Mouse (Mus musculus) left cerebral cortex, postnatal 25 days (tissue): ENCODE data around the gene Gm36210. TPM values are rescaled to one million over a fixed set of nuclear protein-coding genes. Genes with fewer than 3 reads are reported as not detected.
A peak's percentile ranks its signal among the peaks of the same experiment; 100 is the strongest.

Experiments used
- DNase-seq, 2 experiments: peaks; one replicate each; pipeline ENCODE4 v3.0.0; 2022; ENCODE audit warnings: low spot score in 2 of 2, mixed read lengths in 1 of 2
- intact Hi-C: fragments of 180-260 bp; cut with DNase I; formaldehyde crosslinking; loops from one replicate; pipeline ENCODE4 v1.15.1; 2025
- total RNA-seq, 2 experiments: library from RNA; stranded (reverse); gene quantifications; 2 replicates each; pipeline ENCODE4 v1.2.3; 2021

Gm36210 gene
- total RNA-seq: under 1 TPM in 1 of 2 experiments, not detected in 1; 0.25 TPM

DNA sequence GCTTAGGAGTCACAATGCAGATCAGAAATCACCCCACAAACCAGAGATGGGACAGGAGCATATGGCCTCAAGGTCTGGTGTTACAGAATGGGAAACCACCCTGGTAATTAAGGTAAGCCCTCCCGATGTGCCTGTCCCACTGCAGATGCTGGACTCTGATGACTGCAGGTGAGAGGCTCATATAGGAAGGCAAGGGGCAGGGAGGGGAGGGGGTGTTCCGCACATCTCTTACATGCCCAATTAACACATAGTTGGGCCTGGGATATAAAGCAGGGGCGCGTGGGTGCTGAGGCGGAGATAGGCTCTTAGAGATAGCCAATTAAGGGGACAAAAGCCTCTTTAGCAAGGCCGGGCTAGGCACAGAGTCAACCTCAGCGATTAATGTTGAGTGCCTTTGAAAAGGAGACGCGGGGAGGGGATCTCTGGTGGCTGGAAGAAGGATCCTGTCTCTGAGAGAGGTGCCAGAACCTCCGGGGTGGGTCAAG, at the start of gene Gm36210:
Gm36210 (minus strand) TSS at position 51 of the 485 bp plus-strand sequence.
- intact Hi-C loops: no loop called here
- no peak for DNase-seq

DNA sequence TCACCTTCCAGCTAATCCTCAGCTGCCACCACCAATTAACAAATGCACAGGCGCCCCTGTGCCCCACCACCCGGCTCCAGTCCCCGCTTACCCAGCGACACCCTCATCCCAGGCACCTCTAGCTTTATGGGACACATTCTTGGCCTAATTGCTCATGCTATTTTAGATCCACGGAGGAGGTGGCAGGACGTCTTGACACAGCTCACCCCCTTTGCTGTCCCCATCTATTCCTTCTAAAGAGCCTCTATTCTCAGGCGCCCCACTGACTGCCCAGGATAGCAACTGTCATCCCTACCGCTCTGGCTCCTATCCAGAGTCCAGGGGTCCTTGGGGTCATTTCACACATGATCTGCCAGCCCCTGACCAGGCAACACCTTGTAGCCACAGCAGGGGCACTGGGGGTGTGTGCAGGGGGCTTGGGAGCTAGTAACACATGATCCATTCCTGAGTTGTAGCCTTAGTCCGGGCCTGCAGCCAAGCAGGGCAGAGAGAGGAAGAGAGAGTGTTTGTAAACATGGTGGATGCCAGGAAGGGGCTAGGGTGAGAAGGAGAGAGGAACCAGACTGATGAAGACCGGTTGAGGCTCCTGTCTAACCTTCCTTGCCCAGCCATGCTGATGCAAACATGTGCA, 47.6 kb upstream of the Gm36210 start:
- intact Hi-C loops: no loop called here
- no peak for DNase-seq

DNA sequence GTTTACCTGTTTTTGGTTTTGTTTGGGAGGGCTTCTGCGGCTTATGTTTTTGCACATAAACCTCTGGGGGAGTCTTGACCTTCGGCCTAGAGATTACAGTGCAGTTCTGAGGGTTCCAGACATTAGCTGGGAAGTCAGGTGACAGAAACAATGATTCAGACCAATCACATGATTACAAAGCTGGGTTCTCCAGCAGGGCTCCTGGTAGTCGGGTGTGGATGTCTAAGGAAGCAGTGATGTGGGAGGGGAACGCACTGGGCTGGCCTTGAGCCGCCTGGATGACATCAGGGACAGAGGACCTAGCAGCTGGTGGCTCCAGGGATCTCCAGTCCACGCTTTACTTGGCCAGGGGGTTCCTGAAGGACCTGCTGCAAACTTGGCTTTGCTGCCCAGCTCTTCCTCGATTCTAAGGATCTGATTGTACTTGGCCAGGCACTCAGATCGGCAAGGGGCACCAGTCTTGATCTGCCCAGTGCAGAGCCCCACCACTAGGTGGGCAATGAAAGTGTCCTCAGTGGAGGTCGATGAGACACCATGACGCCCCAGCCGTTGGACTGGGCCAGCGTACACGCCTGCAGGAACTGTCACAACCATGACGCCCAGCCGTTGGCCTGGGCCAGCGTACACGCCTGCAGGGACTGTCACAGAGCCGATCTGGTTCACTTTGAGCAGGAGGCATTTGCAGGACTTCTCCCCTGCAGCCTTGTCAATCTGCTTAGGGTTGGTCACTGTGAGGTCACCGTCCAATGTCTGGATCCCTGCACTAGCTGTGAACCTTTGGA, 44.4 kb upstream of the Gm36210 start:
- DNase-seq: no peak
- intact Hi-C loops: no loop called here

DNA sequence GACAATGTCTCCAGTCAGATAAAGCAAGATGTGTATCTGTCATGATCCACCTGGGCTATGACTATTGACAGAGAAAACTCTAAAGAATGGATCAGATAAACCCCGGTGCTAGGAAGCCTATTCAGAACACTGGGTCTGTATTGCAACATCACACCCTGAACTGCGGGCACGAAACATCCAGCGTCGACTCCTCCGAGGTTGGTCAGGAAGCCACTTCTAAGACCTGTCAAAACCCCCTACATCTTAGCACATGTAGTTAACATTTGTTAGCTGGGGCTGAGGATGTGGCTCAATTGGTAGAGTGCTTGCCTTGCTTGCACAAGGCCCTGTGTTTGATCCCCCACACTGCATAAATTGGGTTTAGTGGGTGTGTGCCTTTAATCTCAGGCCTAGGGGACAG, 42.1 kb upstream of the Gm36210 start:
- intact Hi-C loops: no loop called here
- DNase-seq: no peak

DNA sequence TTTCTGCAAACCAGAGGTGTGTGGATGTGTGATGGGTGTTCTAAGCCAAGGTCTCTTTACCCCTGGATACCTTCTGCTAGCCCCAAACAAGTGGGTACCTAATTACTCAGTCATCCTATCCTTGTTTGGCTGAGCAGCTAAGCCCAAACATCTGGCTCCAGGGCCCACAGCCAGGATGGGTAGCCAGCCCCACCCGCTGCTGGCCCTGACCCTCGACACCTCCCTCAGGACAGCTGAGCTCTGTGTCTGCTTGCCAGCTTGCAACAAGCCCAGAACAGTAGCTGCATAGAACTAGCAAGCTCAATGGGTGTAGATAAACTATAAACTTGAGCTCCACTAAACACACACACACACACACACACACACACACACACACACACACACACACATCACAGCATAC, 41.5 kb upstream of the Gm36210 start:
- no peak for DNase-seq
- intact Hi-C loops: no loop called here

DNA sequence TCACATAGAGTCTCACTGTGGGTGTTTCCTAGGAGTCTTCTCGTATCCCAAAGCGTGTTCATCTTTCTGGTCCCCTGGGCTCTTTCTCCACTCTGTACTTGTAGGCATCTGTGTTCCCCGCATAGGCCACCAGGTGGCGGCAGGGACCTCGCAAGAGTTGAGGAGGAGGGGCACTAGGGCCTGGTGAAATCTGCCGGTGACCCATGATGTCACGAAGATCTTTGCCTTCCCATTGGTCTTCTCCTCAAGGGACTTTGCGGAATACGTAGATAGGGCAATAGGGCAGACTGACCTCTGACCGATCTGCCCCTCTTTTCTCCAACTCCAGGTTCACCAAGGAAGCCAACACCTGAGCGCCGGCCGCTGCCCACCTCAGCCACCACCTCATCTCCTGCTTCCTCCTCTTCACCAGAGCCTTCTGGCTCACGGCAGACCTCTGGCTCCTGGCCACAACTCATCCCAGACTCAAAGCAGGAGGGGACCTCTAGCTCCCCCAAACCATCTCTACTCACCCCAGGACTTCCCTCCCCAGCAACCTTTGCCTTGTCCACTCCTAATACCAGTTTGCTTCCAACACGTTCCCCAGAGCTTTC, 37.0 kb upstream of the Gm36210 start:
- peak; percentile 90 to 95 for DNase-seq
- intact Hi-C loops: loop anchor here (1.0 to 5.0 kb wide), 4 partner anchors 21 to 104 kb away; partner anchors contain the start of genes Fiz1, Gm44973, Sbk2 and Zfp524

DNA sequence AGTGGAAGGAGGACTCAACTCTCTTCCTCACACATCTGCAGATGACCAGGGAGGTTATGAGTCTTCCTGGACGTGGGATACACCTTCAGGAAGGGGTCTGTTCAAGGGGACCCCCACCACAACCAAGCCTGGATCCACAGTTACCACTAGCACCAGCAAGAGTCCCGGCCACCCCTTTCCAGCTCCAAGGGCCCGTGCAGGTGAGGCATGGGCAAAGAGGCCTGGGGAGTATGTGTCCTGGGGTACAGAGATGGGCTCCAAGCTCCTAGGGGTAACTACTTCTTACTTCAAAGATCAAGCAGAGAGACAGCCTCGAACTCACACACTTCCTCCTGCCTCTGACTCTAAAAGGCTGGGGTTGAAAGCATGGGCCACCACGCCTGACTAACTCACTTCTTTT, 36.4 kb upstream of the Gm36210 start:
- DNase-seq: no peak
- intact Hi-C loops: loop anchor here (1.0 to 5.0 kb wide), 4 partner anchors 22 to 105 kb away; partner anchors contain the start of genes Fiz1, Gm44973, Sbk2 and Zfp524

DNA sequence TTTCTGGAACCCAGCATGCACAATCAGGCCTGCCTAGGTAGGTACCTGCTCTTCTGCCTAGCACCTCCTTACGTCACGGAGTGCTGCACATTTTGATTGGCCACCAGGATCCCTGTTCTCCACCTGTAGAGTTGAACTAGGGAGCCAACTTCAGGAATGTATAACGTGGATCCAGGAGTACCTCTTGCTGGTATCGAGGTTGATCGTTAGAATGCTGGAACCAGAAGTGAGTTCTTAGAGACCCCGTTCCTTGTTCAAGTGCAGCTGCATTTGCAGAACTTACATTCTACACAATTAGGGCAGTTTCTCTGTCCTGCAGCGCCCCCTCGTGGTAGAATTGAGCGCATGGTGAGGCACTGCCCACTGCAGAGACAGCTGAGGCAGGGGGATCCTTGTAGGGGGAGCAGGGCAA, 33.8 kb upstream of the Gm36210 start:
- intact Hi-C loops: loop anchor here (1.0 to 5.0 kb wide), 2 partner anchors 73 to 129 kb away; no protein-coding TSS in a partner anchor
- DNase-seq: peak; percentile 79 to 83

DNA sequence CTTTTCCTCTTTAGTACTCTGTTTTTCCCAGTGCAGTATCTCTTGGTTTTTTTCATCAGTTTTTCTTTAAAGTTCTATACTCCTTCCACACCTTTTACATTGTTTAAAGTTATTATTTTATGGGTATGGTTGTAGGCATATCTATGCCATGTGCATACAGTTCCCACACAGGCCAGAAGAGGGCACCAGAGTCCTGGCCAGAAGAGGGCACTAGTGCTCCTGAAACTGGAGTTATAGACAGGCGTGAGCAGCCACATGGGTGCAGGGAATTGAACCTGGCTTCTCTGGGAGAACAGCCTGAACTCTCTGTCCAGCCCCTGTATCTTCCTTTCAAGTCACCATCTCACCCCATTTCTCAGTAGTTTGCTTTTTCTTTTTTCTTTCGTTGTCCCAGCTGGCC, 32.1 kb upstream of the Gm36210 start:
- DNase-seq: peak; percentile 42 to 67
- intact Hi-C loops: no loop called here

DNA sequence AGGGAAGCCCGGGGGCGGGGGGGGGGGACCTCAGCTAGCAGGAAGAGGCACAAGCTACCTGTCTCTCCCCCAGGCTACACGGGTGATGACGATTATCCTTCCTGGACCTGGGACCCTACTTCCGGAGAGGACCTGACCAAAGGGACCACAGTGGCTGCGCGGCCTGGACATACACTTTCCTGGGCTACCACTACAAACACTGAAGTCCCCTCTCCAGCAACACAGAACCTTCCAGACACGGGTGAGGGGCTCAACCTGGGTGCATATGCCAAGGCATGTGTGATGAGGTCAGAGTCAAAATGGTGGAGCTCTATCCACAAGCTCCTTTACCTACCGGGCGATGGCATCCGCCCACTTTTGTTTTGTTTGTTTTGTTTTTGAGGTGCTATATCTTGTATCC, 31.1 kb upstream of the Gm36210 start:
- intact Hi-C loops: no loop called here
- DNase-seq: no peak

DNA sequence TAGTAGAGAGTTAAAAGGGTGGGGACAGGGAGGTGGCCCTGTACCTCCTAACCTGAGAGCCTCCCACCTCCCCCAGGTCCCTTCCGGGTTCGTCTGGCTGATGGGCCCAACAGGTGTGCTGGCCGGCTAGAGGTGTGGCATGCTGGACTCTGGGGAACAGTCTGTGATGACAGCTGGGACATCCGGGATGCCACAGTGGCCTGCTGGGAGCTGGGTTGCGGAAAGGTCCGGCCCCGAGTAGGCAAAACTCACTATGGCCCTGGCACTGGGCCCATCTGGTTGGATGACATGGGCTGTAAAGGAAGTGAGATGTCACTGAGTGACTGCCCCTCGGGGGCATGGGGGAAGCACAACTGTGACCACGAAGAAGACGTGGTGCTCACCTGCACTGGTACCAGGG, 30.5 kb upstream of the Gm36210 start:
- no peak for DNase-seq
- intact Hi-C loops: no loop called here

DNA sequence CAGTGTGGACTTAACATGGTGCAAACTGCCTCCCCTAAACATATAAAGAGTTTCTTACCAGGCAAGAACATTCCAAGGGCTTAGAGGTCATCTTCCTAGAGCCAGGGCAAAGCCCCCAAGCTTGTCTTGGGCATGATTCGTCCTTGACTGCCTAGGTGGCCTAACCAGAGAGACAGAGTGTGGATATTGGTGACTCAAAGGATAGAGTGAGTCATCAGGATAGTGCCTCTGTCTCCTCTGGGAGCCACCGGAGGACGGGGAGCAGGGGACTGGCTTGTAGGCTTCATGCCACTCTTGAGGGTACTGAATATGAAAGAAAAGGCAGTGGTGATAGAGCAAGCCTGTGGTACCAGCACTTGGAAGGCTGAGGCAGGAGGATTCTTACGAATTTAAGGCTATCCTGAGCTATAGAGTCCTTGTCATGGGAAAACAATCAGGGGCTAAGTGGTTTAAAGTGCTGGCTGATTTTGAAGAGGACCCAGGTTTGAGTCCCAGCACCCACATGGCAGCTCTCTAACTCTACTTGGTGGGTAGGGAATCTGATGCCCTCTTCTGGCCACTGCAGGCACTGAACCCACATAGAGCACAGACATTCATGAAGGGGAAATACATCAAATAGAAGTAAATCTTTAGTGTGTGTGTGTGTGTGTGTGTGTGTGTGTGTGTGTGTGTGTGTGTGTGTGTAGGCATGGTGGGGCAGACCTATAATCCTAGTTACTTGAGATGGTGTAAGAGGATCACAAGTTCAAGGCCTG, 28.0 kb upstream of the Gm36210 start:
- DNase-seq: no peak
- intact Hi-C loops: no loop called here

DNA sequence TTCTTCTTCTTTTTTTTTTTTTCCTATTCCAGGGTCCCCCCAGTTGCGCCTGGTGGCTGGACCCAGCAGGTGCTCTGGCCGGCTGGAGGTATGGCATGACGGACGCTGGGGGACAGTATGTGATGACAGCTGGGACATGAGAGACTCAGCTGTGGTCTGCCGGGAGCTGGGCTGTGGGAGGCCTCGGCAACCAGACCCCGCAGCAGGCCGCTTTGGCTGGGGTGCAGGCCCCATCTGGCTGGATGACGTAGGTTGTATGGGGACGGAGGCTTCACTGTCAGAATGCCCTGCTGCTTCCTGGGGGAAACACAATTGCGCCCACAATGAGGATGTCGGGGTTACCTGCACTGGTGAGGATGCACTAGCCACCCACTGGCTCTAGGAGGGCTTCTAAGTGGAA, 26.8 kb upstream of the Gm36210 start:
- intact Hi-C loops: no loop called here

DNA sequence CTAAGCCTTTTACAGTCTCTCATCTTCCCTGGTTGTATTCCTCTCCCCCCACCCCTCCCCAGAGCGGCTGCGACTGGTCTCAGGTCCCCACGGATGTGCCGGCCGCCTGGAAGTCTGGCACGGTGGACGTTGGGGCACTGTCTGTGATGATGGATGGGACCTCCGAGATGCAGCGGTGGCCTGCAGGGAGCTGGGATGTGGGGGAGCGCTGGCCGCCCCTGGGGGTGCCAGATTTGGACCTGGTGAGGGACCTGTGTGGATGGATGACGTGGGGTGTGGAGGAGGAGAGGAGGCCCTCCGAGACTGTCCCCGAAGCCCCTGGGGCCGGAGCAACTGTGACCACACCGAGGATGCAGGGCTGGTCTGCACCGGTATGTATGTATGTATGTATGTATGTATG, 22.0 kb upstream of the Gm36210 start:
- no peak for DNase-seq
- intact Hi-C loops: no loop called here

More for the DNA sequence above, 26.8 kb upstream of the Gm36210 start:
- no peak for DNase-seq

DNA sequence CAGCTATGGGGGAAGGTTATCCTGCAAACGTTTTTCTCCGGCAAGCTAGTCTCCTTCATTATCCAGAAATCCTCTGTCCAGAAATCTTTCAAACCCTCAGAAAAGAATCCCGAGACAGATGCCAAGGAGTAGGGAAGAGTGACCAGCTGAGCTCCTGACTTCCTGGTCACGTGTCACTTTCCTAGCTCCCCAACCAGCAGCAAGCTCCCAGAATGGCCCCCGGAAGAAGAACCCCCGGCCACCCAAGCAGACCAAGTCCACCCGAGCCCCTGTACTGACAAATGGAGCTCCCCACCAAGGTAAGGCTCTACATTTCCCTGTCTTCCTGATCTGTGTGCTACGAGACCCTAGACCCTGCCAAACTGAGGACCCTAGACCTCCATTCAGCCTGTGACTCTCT, 21.4 kb upstream of the Gm36210 start:
- DNase-seq: no peak
- intact Hi-C loops: no loop called here

DNA sequence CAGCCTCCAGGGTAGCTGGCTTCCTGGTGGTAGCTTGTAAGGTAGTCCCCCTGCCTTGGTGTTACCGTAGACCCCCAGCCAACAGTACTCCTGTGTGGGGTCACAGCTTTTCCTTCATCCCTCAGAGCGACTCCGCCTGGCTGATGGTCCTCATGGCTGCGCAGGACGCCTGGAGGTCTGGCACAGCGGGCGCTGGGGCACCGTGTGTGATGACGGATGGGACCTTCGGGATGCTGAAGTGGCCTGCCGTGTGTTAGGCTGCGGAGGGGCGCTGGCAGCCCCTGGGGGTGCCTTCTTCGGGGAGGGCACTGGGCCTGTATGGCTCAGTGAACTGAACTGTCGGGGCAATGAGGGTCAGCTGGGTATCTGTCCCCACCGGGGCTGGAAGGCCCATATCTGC, 20.5 kb upstream of the Gm36210 start:
- no peak for DNase-seq
- intact Hi-C loops: no loop called here

DNA sequence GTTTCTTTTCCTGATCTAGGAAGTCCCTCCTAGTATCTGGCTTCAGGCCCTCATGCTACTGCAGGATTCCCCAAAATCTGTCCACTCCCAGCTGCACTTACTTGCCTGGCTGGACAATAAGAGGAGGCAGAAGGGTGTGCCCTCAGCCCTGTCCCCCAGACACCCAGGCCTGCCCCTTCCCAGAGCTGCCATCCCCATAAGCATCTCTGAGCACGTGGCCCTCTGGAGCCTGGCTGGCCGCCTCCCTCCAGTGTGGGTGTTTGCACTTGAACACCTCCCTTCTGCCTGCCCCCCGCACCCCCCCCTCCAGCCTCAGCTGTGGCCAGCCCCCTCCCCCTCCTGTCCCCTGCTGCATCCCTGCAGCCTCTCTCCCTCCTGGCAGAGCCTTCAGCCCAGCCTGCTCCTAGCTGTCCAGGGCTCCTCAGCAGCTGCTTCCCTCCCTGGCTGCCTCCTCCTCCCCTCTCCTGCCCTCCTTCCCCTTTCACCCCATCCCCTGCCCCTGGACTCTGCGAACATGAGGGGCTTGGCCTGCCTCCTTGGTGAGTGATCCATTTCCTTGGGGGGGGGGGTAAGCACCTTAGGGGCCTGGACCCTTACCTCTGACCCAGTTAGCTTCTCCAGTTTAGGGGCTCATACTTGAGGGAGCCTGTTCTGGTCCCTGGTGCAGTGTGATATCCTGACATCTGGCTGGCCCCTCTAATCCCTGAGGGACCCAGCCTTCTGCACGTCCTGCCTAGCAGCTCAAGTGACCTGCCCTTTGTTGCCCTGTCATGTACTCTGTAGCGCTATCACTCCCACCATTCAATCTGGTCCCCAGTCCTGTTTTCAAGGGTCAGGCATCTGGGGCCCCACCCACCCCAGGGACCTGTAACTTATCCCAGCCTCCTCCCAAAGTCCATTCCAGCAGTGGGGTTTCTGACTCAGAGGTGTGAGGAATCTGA, 19.4 kb upstream of the Gm36210 start, which contains the start of gene Ssc5d:
Ssc5d (plus strand) TSS at position 345 of the 941 bp plus-strand sequence.
- intact Hi-C loops: no loop called here
- DNase-seq: peak in 1 of 2 experiments; percentile 28

DNA sequence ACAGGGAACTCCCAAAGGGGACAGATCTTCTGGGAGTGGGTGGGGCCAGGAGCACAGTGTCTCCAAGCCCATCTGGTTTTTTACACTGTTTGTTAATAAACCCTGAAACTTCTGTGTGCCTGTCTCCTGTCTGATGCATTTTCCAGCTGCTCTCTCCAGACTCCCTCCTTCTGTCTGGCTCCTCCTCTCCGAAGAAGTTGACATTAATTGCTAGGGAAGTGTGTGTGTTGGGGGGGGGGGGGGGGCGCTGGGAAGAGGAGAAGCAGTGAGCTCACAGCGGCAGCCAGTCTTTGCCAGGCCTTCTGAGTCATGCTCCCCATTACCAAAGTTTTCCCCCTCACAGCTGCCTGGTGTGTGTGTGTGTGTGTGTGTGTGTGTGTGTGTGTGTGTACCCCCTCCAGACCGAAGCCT, 18.6 kb upstream of the Gm36210 start:
- DNase-seq: peak; percentile 31 to 55
- intact Hi-C loops: loop anchor here (5.0 kb wide), 2 partner anchors 58 to 113 kb away; partner anchors contain the start of gene Ube2s
